ENCODE assay signal across 10 mouse cellular contexts in the genomic region with DNA sequence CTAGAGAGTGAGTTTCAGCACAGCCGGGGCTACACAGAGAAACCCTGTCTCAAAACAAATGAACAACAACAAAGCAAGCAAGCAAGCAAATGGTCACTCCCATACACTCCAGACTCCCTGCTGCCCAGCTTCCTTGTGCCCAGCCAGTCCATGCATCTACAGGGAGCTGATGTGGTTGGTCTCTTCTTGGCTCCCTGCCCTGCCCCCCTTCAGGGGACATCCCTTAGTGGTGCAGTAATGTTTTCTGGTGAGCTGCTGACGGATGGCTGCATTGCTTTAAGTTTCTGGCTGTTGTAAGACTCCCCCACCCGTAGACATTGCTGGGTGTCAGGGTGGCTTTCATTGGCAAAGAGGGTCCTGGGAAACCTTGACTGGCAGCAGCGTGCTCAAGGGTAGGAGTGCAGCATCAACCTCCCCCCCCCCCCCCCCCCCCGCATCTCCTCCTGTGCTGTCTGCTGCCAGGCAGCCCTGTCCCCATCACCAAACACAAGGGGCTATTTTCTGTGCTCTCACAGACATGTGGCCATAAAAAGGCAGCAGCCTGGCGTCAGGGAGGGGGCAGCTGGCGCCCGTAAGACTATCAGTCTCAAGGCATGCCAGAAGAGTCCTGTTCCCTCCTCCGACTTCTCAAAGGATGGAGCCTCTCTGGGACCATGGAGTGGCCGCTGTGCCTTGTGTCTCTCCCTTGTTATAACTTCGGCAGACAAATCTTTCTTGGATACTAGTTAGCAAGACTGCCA. TPM values are rescaled to one million over a fixed set of nuclear protein-coding genes. Genes with fewer than 3 reads are reported as not detected.
DNase-seq lines count a peak whose midpoint lies in the region; ATAC-seq lines count a peak whose summit lies in the region.
"Had no signal": no experiment of that assay in that cellular context is flagged by ENCODE, and none has a peak within 500 bp of the region (broad histone marks: within the 10 kb centered on the region; RNA-seq: fewer than 3 reads in every experiment).

No protein-coding gene starts in this region.

- no peak for DNase-seq in hindbrain, embryonic 10.5 days (ENCODE audit: low spot score)
- DNase-seq in lung, adult 18-20 months, result no peak
- DNase-seq in embryo, embryonic 11 days, result no peak

- no peak overlapping the region for H3K27ac ChIP-seq in forebrain, embryonic 13.5 days
- no peak overlapping the region for H3K27ac ChIP-seq in forebrain, embryonic 12.5 days
- H3K27ac ChIP-seq in hindbrain, embryonic 15.5 days (replicated peaks), result no peak overlapping the region
- no peak overlapping the region for H3K27ac ChIP-seq in hindbrain, embryonic 10.5 days
- peak overlapping the region; percentile 67 for H3K27ac ChIP-seq in lung, embryonic 16.5 days (ENCODE audit: low read length)
- no peak overlapping the region for H3K27ac ChIP-seq in neural tube, embryonic 14.5 days (ENCODE audit: low read depth, low read length)
- H3K27ac ChIP-seq: midbrain, embryonic 15.5 days had no signal

- H3K4me2 ChIP-seq in forebrain, embryonic 13.5 days, result no peak overlapping the region
- H3K4me2 ChIP-seq in forebrain, embryonic 12.5 days, result no peak overlapping the region
- H3K4me2 ChIP-seq in hindbrain, embryonic 15.5 days, result no peak overlapping the region
- no peak overlapping the region for H3K4me2 ChIP-seq in lung, embryonic 16.5 days (ENCODE audit: low read depth, low read length)
- H3K4me2 ChIP-seq in neural tube, embryonic 14.5 days (ENCODE audit: low read depth, low read length), result no peak overlapping the region
- H3K4me2 ChIP-seq: midbrain, embryonic 15.5 days had no signal

- no peak overlapping the region for H3K9ac ChIP-seq in forebrain, embryonic 13.5 days
- H3K9ac ChIP-seq in forebrain, embryonic 12.5 days, result no peak overlapping the region
- no peak overlapping the region for H3K9ac ChIP-seq in hindbrain, embryonic 15.5 days
- H3K9ac ChIP-seq in lung, embryonic 16.5 days (ENCODE audit: low read length), result no peak overlapping the region
- H3K9ac ChIP-seq in neural tube, embryonic 14.5 days (replicated peaks; ENCODE audit: low read depth, low read length), result no peak overlapping the region
- H3K9ac ChIP-seq: midbrain, embryonic 15.5 days had no signal

- no peaks in the 10 kb centered on the region for H3K36me3 ChIP-seq in forebrain, embryonic 13.5 days (ENCODE audit: poor library complexity, severe bottlenecking)
- no peaks in the 10 kb centered on the region for H3K36me3 ChIP-seq in forebrain, embryonic 12.5 days (replicated peaks)
- peaks cover 11% of the 10 kb centered on the region; the same call in 1 of the 2 replicates for H3K36me3 ChIP-seq in hindbrain, embryonic 15.5 days
- H3K36me3 ChIP-seq in hindbrain, embryonic 10.5 days, result no peaks in the 10 kb centered on the region
- H3K36me3 ChIP-seq in lung, embryonic 16.5 days (ENCODE audit: control insufficient read depth, insufficient read depth, low read length), result no peaks in the 10 kb centered on the region
- H3K36me3 ChIP-seq in neural tube, embryonic 14.5 days (ENCODE audit: control insufficient read depth, insufficient read depth, low read length), result no peaks in the 10 kb centered on the region
- H3K36me3 ChIP-seq: G1E; midbrain, embryonic 15.5 days had no signal

- WGBS in forebrain, embryonic 13.5 days, result 65% methylated on average over 11 of the region's 11 CpGs
- 65% methylated on average over 10 of the region's 11 CpGs for WGBS in forebrain, embryonic 12.5 days
- 48% methylated on average over 10 of the region's 11 CpGs for WGBS in hindbrain, embryonic 15.5 days
- WGBS in hindbrain, embryonic 10.5 days, result 65% methylated on average over 11 of the region's 11 CpGs
- 42% methylated on average over 10 of the region's 11 CpGs for WGBS in lung, embryonic 16.5 days
- WGBS in neural tube, embryonic 14.5 days, result 38% methylated on average over 10 of the region's 11 CpGs

- no peaks in the 10 kb centered on the region; the same call in 1 of the 2 replicates for H3K27me3 ChIP-seq in forebrain, embryonic 13.5 days
- H3K27me3 ChIP-seq in forebrain, embryonic 12.5 days, result peaks cover 4% of the 10 kb centered on the region; the same call in 1 of the 2 replicates
- no peaks in the 10 kb centered on the region for H3K27me3 ChIP-seq in hindbrain, embryonic 15.5 days
- no peaks in the 10 kb centered on the region; the same call in 1 of the 2 replicates for H3K27me3 ChIP-seq in hindbrain, embryonic 10.5 days (ENCODE audit: insufficient read depth, poor library complexity, severe bottlenecking)
- no peaks in the 10 kb centered on the region for H3K27me3 ChIP-seq in lung, embryonic 16.5 days (ENCODE audit: control insufficient read depth, insufficient read depth, low read depth, low read length)
- no peaks in the 10 kb centered on the region for H3K27me3 ChIP-seq in neural tube, embryonic 14.5 days (ENCODE audit: control insufficient read depth, insufficient read depth, low read length)
- H3K27me3 ChIP-seq: midbrain, embryonic 15.5 days had no signal

- ATAC-seq in forebrain, embryonic 13.5 days, result peak; percentile 27; the same call in 1 of the 2 replicates
- ATAC-seq in forebrain, embryonic 12.5 days (ENCODE audit: low FRiP score), result no peak
- ATAC-seq in hindbrain, embryonic 15.5 days (ENCODE audit: low FRiP score, low read depth), result peak; percentile 36; the same call in 1 of the 2 replicates
- ATAC-seq in lung, embryonic 16.5 days (ENCODE audit: low read depth), result peak; percentile 63
- ATAC-seq in neural tube, embryonic 14.5 days (ENCODE audit: low read depth), result peak; percentile 52; the same call in 1 of the 2 replicates

- no peaks in the 10 kb centered on the region for H3K9me3 ChIP-seq in forebrain, embryonic 13.5 days (replicated peaks)
- H3K9me3 ChIP-seq in forebrain, embryonic 12.5 days, result no peaks in the 10 kb centered on the region
- H3K9me3 ChIP-seq in hindbrain, embryonic 15.5 days, result no peaks in the 10 kb centered on the region
- H3K9me3 ChIP-seq in hindbrain, embryonic 10.5 days, result 0 out of 2 replicates have a peak, but pooled peaks cover 4% of the 10 kb centered on the region
- no peaks in the 10 kb centered on the region for H3K9me3 ChIP-seq in lung, embryonic 16.5 days (ENCODE audit: control insufficient read depth, low read length)
- H3K9me3 ChIP-seq in neural tube, embryonic 14.5 days (ENCODE audit: control insufficient read depth, low read length), result no peaks in the 10 kb centered on the region
- H3K9me3 ChIP-seq: G1E; midbrain, embryonic 15.5 days had no signal

- no peak overlapping the region for H3K4me3 ChIP-seq in forebrain, embryonic 13.5 days
- no peak overlapping the region for H3K4me3 ChIP-seq in forebrain, embryonic 12.5 days (replicated peaks)
- no peak overlapping the region for H3K4me3 ChIP-seq in hindbrain, embryonic 15.5 days
- no peak overlapping the region for H3K4me3 ChIP-seq in hindbrain, embryonic 10.5 days
- H3K4me3 ChIP-seq in lung, embryonic 16.5 days (ENCODE audit: low read length), result no peak overlapping the region
- H3K4me3 ChIP-seq in neural tube, embryonic 14.5 days (ENCODE audit: low read depth, low read length), result no peak overlapping the region
- H3K4me3 ChIP-seq: midbrain, embryonic 15.5 days had no signal

- H3K4me1 ChIP-seq in forebrain, embryonic 13.5 days, result no peaks in the 10 kb centered on the region
- 0 out of 2 replicates have a peak, but pooled peaks cover 5% of the 10 kb centered on the region for H3K4me1 ChIP-seq in forebrain, embryonic 12.5 days
- H3K4me1 ChIP-seq in hindbrain, embryonic 15.5 days (replicated peaks), result no peaks in the 10 kb centered on the region; the same call in 1 of the 2 replicates
- H3K4me1 ChIP-seq in hindbrain, embryonic 10.5 days (replicated peaks), result peaks cover 37% of the 10 kb centered on the region
- H3K4me1 ChIP-seq in lung, embryonic 16.5 days (replicated peaks; ENCODE audit: control insufficient read depth, insufficient read depth, low read length), result peaks cover 18% of the 10 kb centered on the region
- no peaks in the 10 kb centered on the region for H3K4me1 ChIP-seq in neural tube, embryonic 14.5 days (ENCODE audit: control insufficient read depth, insufficient read depth, low read length)

RNA-seq across cellular contexts. Expression of a gene that starts 29.4 kb away (rescaled TPM):
- 122 and 137 TPM in 2 replicates for polyA plus RNA-seq in forebrain, embryonic 13.5 days (2015; fragmentation: Nextera tagmentation; extraction: Ambion mirVana)
- 138 and 141 TPM in 2 replicates for polyA plus RNA-seq in forebrain, embryonic 12.5 days (2016; fragmentation: Nextera tagmentation; extraction: Ambion mirVana)
- 123 and 126 TPM in 2 replicates for polyA plus RNA-seq in hindbrain, embryonic 15.5 days (2015; fragmentation: Nextera tagmentation; extraction: Ambion mirVana)
- polyA plus RNA-seq in hindbrain, embryonic 10.5 days (2016; fragmentation: Nextera tagmentation; extraction: Ambion mirVana), result 171 and 185 TPM in 2 replicates
- 174 and 177 TPM in 2 replicates for polyA plus RNA-seq in lung, embryonic 16.5 days (2015; fragmentation: Nextera tagmentation; extraction: Ambion mirVana)
- 109 and 112 TPM in 2 replicates for polyA plus RNA-seq in neural tube, embryonic 14.5 days (2014; fragmentation: Nextera tagmentation; extraction: Ambion mirVana)

RNA-seq across cellular contexts. Expression of a gene that starts 43.9 kb away (rescaled TPM):
- 3.8 and 7.0 TPM in 2 replicates for polyA plus RNA-seq in forebrain, embryonic 13.5 days (2015; fragmentation: Nextera tagmentation; extraction: Ambion mirVana)
- polyA plus RNA-seq in forebrain, embryonic 12.5 days (2016; fragmentation: Nextera tagmentation; extraction: Ambion mirVana), result 2.3 and 3.3 TPM in 2 replicates
- 124 and 132 TPM in 2 replicates for polyA plus RNA-seq in hindbrain, embryonic 15.5 days (2015; fragmentation: Nextera tagmentation; extraction: Ambion mirVana)
- polyA plus RNA-seq in hindbrain, embryonic 10.5 days (2016; fragmentation: Nextera tagmentation; extraction: Ambion mirVana), result 0.65 and 1.5 TPM in 2 replicates
- 1.7 and 1.9 TPM in 2 replicates for polyA plus RNA-seq in lung, embryonic 16.5 days (2015; fragmentation: Nextera tagmentation; extraction: Ambion mirVana)
- 59.9 and 64.6 TPM in 2 replicates for polyA plus RNA-seq in neural tube, embryonic 14.5 days (2014; fragmentation: Nextera tagmentation; extraction: Ambion mirVana)
